ENCODE assay signal across 13 mouse cellular contexts in the genomic region with DNA sequence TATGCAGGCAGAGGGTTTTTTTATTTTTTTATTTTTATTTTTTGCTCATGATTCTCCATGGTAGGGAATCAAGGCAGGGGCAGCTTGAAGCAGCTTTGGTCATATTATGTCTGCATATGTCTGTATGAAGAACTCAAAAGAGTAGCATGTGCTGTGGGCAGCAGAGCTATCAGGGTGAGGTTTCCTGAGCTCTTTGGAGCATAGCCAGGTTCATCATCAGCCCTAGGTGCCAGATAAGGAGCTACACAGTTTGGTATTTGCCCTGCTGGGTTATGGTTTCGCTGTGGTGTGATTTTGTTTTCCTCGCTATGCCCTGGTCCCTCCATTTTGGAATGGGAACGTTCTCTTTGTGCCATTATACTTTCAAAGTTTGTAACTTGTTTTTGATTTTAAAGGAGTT.
"Had no signal": no experiment of that assay in that cellular context is flagged by ENCODE, and none has a peak within 500 bp of the region (broad histone marks: within the 10 kb centered on the region; RNA-seq: fewer than 3 reads in every experiment).

No protein-coding gene starts in this region.

- DNase-seq: kidney, postnatal 25 days; layer of hippocampus, adult 9-11 months; layer of hippocampus, postnatal 36 days; lung, embryonic 14.5 days; lung, postnatal 10 days; lung, postnatal 4 days; right cerebral cortex, postnatal 14 days; thymus, postnatal 4 days had no signal

- ATAC-seq: liver, embryonic 12.5 days; midbrain, embryonic 16.5 days had no signal

- H3K36me3 ChIP-seq: limb, embryonic 15.5 days; midbrain, embryonic 12.5 days had no signal

- H3K27ac ChIP-seq: liver, embryonic 12.5 days; midbrain, embryonic 12.5 days had no signal

- H3K9ac ChIP-seq: limb, embryonic 15.5 days; liver, embryonic 12.5 days; lung, embryonic 14.5 days; midbrain, embryonic 12.5 days had no signal

- H3K27me3 ChIP-seq: limb, embryonic 15.5 days; liver, embryonic 12.5 days; megakaryocyte, embryonic 14.5 days; midbrain, embryonic 12.5 days had no signal

- H3K9me3 ChIP-seq: limb, embryonic 15.5 days; liver, embryonic 12.5 days; midbrain, embryonic 12.5 days had no signal

- H3K4me3 ChIP-seq: limb, embryonic 15.5 days; liver, embryonic 12.5 days; megakaryocyte, embryonic 14.5 days; midbrain, embryonic 12.5 days had no signal

- H3K4me2 ChIP-seq: limb, embryonic 15.5 days; liver, embryonic 12.5 days; lung, embryonic 14.5 days; midbrain, embryonic 12.5 days had no signal

- H3K4me1 ChIP-seq: liver, embryonic 12.5 days; midbrain, embryonic 12.5 days had no signal
